9 mouse cellular contexts compared by ENCODE assay signal in the genomic region with DNA sequence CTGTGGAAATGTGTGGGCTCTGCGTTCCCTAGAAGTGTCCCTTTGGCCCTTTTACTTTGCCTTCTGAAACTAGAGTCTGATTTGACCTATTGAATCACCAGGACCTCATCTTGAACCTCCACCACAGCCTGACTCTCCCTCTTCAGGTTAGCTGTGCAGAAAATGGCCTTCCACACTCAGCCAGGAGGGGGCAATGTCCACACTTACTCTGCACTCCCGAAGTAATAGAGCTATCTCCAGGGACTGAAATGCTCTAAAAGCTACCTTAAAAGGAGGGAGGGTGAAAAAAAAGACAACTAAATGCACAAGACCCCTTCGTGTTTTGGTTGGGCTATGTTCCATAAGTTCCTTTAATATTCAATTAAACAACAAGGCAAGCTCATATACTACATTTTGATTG. TPM values are rescaled to one million over a fixed set of nuclear protein-coding genes. Genes with fewer than 3 reads are reported as not detected.
DNase-seq lines count a peak whose midpoint lies in the region; ATAC-seq lines count a peak whose summit lies in the region.
"Had no signal": no experiment of that assay in that cellular context is flagged by ENCODE, and none has a peak within 500 bp of the region (broad histone marks: within the 10 kb centered on the region; RNA-seq: fewer than 3 reads in every experiment).

No protein-coding gene starts in this region.

- no peak overlapping the region for H3K4me2 ChIP-seq in heart, embryonic 12.5 days
- H3K4me2 ChIP-seq: limb, embryonic 15.5 days had no signal

- ATAC-seq in heart, embryonic 12.5 days (ENCODE audit: insufficient number of reproducible peaks, low FRiP score), result no peak

- H3K4me1 ChIP-seq in heart, embryonic 12.5 days (replicated peaks), result peaks cover 24% of the 10 kb centered on the region
- H3K4me1 ChIP-seq: limb, embryonic 15.5 days had no signal

- DNase-seq in heart, adult 11 months, result peak; percentile 91
- DNase-seq in CD4-positive, CD25-positive, alpha-beta regulatory T cell, adult 2 months (ENCODE audit: low read depth, low spot score), result peak; percentile 72
- peak; percentile 74 to 81 for DNase-seq in adrenal gland, postnatal 36 days
- DNase-seq in gastrocnemius, adult 8-10 months (ENCODE audit: low spot score in 2 of 2), result peak; percentile 19 to 29
- peak; percentile 65 to 73 for DNase-seq in kidney, postnatal 25 days
- peak; percentile 53 for DNase-seq in lung, postnatal 25 days (ENCODE audit: low spot score)
- peak; percentile 50 to 54 for DNase-seq in spleen, postnatal 36 days (ENCODE audit: low spot score in 2 of 2)

- H3K9ac ChIP-seq in heart, embryonic 12.5 days, result no peak overlapping the region
- H3K9ac ChIP-seq: limb, embryonic 15.5 days had no signal

- no peaks in the 10 kb centered on the region for H3K9me3 ChIP-seq in heart, embryonic 12.5 days (replicated peaks)
- H3K9me3 ChIP-seq: limb, embryonic 15.5 days had no signal

- WGBS in heart, embryonic 12.5 days, result 14% methylated on average over 3 of the region's 3 CpGs

- no peak overlapping the region for H3K27ac ChIP-seq in heart, embryonic 12.5 days (ENCODE audit: poor library complexity, severe bottlenecking)
- H3K27ac ChIP-seq: limb, embryonic 15.5 days had no signal

- peaks cover 39% of the 10 kb centered on the region for H3K36me3 ChIP-seq in heart, embryonic 12.5 days

- H3K4me3 ChIP-seq in heart, embryonic 12.5 days, result no peak overlapping the region
- H3K4me3 ChIP-seq: limb, embryonic 15.5 days had no signal

- H3K27me3 ChIP-seq in heart, embryonic 12.5 days (replicated peaks), result no peaks in the 10 kb centered on the region
- H3K27me3 ChIP-seq: limb, embryonic 15.5 days had no signal

RNA-seq across cellular contexts. Expression of gene Bnip1, which starts 13.9 kb away (rescaled TPM):
- 51.1 and 51.9 TPM in 2 replicates for polyA plus RNA-seq in heart, embryonic 12.5 days (2016; fragmentation: Nextera tagmentation; extraction: Ambion mirVana)
- total RNA-seq in adrenal gland, postnatal 36 days (2021), result 10 to 100 TPM; 24.7 to 27.2 TPM
- total RNA-seq in gastrocnemius, adult 8-10 months (2022), result 10 to 100 TPM; 21.9 to 33.2 (median 30.4) TPM

RNA-seq across cellular contexts. Expression of gene Nkx2-5, which starts 50.1 kb away (rescaled TPM):
- polyA plus RNA-seq in heart, embryonic 12.5 days (2016; fragmentation: Nextera tagmentation; extraction: Ambion mirVana), result 200 and 212 TPM in 2 replicates
- total RNA-seq in adrenal gland, postnatal 36 days (2021), result not detected
- total RNA-seq in gastrocnemius, adult 8-10 months (2022), result not detected
- polyA plus RNA-seq: limb, embryonic 15.5 days had no signal

Comparison
In these comparisons a context has a peak if more than half of its experiments do, and no peak if none do; other contexts are left out.
1. DNase-seq: peak in every context shown above with its lines; median percentile 91 in heart, adult 11 months; 78 in adrenal gland, postnatal 36 days; 72 in CD4-positive, CD25-positive, alpha-beta regulatory T cell, adult 2 months; 69 in kidney, postnatal 25 days; 53 in lung, postnatal 25 days; 52 in spleen, postnatal 36 days; 24 in gastrocnemius, adult 8-10 months.